Mouse (Mus musculus) induced T-regulatory cell, adult 2 months (primary cell): ENCODE data around the gene 2810006K23Rik.
"Not testable (repeated sequence)": the region's sequence is repeated elsewhere in the genome, so short reads cannot be mapped to it uniquely, and the experiment has no call there.

Source experiments
- DNase-seq: peaks from one replicate; pipeline ENCODE4 v3.0.0-alpha.2; 2012; ENCODE audit warnings: low read depth

Gene 2810006K23Rik

DNA sequence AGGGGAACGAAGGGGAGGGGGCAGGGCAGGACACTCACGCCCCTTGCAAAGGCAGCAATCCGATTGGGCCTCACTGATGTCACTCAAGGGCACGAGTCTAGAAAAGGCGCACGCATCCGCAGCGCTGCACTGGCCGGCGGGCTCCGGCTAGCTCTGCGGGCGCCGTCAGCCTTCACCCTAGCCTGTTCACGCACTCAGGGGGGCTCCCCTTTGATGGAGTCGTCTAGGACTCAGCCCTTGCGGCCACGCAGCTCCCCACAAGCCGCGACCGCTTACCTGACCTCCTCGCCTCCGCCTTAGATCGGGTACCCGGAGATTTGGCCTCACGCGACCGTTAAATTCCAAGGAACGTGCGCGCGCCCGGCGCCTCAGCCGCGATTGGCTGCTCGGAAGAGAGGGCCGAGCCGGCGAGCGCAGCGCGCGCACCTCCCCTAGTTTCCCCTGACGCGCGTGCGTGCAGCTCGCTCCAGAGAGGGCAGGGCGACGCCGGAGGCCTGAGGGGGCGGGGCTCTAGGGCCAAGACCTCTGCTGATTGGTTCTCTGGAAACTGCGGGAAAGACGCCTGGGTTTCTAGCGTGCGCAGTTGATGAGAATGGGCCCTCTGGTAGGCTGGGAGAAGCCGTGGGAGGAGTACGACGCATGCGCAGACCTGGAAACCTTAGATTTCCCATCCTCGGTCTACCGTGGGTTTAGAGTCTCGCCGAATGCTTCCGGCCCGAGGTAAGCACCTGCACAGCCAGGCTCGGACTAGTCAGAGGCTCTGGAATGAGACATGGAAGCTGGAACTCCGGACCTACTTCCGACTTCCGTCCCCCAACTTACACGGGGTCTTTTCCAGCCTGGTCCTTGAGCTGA is at the start of gene 2810006K23Rik, which contains the start of gene Mphosph9:
TSS of gene 2810006K23Rik (plus strand) at position 580 of the 855 bp plus-strand sequence.
TSS of gene Mphosph9 (minus strand) at position 463 of the 855 bp plus-strand sequence.
- DNase-seq, result peak; percentile 100

DNA sequence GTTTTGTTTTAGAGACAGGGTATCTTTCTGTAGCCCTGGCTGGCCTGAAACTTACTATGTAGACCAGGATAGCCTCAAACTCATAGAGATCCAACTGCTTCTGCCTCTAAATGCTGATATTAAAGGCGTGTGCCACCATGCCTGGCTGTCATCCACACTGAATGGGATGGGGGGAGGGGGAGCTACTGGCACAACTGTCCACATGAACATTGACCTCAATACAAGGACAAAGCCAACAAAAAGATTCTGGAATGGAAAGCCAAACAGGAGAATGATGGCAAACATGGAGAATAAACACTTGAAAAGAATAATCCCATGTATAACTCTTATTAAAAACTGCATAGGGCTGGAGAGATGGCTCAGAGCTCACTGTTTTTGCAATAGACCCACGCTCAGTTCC is 45.0 kb upstream of the 2810006K23Rik start:
- DNase-seq, result no peak

DNA sequence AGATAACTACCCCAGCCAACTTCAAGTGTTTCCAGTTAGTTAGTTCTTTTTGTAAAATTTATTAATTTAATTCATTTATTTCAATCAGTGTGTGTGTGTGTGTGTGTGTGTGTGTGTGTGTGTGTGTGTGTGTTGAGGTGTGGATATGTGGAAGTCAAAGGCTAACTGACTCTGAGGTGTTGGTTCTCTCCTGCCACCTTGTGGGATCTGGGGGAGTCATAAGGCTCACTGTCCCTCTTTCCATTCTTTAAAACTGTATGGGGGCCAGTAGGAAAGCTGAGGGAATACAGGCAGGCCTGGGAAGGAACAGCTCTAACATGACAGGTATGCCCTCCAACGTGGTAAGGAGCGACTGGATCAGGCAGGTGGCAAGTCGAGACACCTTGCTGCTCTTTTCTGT is 43.6 kb upstream of the 2810006K23Rik start:
- no peak for DNase-seq

DNA sequence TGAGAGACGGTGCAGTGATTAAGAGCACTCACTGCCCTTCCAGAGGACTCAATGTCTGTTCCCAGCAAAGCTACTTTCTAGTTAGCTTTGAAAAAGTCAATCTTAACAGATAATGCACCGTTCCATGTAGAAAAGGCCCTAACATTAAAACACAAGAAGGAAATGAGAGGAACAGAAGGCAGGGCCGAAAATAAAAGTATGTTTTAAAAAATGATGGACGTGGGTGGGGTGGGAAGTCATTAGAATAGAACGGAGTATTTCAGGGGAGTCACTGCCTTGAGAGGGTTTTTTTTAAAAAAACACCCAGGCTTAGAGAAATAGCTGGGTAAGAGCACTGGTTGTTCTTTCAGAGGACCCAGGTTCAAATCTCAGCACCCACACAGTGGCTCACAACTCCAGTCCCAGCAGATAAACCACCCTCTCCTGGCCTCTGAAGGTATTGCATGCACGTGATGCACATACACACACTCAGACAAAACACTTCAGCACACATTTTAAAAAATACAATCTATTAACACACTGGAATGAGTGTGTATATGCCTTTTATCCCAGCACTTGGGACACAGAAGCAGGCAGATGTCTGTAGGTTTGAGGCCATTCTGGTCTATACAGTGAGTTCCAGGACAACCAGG is 40.2 kb upstream of the 2810006K23Rik start:
- no peak for DNase-seq

DNA sequence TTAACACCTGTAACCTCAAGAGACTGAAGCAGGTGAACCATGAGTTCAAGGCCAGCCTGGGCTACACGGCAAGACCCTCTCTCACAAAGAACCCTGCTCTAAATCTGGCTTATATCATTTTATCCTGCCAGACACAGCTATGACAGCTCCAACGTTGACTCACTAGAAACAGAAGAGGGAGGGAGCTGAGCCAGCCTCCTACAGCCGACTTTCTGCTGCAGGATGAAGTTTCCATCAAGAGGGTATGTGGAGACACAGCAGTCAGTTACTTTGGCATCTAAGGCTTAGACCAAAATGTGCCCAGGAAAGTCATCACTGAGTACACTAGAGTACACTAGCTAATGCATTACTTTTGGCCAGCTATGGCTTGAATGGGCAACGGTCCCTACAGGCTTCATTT is 37.7 kb upstream of the 2810006K23Rik start:
- no peak for DNase-seq

DNA sequence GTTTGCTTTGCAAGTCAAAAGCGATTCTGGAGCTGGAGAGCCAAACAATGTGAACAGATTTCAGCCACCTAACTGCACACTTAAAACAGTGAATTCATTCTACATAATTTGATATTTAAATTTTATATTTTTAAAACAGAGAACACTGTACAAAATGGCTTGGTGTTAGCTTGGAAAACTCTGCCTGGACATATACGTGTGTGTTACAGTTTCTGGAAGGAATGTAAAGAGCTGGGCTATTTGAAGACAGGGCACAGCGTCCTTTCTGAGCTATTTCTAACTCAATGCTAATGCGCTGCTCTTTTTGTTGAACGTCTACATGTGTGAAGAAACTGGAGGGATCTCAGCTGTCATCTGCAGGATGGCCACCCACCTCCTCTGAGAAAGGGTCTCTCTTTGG is 33.9 kb upstream of the 2810006K23Rik start:
- no peak for DNase-seq

DNA sequence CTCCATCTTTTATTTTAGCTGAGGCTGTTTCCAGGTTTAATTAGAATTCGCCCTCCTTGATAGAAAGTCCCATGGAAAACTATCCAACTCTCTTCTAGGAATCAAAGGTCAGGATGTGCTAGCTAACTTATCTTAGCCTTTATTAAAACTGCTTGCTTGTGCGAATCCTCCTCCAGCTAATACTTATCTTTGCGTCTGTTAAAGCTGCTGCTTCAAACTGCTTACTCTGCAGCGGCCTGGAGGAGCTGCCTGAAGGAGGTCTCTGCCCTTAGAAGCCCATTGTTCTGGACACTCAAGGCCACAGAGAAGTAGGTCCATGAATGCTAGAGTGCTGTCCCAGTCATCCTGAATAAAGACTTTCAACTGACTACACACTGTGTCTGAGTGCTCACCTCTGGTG is 31.4 kb upstream of the 2810006K23Rik start:
- DNase-seq, result no peak

DNA sequence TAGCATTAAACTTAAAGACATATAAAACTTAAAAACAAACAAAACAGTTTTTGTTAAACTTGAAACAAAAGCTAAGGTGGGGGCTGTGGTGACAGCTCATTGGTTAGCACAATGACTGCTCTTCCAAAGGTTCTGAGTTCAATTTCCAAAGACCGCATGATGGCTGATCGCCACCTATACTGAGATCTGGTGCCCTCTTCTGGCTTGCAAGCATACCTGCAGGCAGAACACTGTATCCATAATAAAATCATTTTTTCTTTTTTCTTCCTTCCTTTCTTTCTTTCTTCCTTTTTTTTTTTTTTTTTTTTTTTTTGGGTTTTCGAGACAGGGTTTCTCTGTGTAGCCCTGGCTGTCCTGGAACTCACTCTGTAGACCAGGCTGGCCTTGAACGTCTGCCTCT is 28.6 kb upstream of the 2810006K23Rik start:
- DNase-seq, result peak; percentile 68

DNA sequence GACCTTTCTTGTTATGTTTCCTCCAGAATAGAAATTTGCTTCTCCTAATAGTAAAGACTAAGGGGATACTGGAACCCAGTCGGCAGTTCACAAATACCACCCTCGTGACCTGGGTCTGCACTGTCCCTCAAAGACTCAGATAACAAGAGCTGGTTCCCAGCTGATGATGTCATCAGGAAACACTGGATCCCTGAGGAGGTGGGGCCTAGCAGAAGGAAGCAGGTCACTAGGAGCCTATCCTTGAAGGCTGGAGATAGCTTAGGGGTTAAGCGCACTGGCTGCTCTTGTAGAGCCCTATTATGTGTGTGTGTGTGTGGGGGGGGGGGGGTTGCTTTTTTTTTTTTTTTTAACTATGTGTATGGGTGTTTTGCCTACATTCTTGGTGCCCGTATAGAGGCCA is 27.8 kb upstream of the 2810006K23Rik start:
- DNase-seq, result no peak

DNA sequence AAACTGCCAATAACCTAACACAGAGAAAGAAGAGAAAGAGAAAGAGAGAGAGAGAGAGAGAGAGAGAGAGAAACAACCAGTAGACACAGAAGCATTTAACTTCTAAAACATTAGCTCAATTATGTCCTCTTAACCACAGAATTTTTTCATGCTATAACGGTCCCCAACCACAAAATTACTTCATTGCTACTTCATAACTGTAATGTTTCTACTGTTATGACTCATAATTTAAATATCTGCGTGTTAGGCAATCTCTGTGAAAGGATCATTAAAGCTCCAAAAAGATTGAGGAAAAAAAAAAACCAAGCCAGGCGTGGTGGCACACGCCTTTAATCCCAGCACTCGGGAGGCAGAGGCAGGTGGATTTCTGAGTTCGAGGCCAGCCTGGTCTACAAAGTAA is 25.0 kb upstream of the 2810006K23Rik start:
- peak; percentile 74 for DNase-seq

DNA sequence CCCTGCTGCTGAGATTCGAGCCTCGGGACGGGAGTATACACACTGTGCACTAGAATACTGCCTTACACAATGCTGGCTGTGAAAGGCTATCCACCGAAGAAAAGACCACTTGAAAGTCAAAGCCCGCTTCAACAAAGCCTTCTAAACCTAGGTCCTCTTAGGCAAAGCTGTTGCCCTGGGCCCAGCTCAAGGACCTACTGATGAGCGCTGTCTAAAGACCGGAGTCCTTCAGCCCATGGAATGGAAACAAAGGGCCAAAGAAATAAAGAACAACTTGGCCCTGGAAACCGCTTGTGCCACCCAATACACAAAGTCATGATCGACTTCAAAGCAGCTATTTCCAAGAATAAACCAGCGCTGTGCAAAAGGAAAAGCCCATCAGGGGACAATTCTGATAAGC is 18.7 kb upstream of the 2810006K23Rik start:
- DNase-seq, result no peak

DNA sequence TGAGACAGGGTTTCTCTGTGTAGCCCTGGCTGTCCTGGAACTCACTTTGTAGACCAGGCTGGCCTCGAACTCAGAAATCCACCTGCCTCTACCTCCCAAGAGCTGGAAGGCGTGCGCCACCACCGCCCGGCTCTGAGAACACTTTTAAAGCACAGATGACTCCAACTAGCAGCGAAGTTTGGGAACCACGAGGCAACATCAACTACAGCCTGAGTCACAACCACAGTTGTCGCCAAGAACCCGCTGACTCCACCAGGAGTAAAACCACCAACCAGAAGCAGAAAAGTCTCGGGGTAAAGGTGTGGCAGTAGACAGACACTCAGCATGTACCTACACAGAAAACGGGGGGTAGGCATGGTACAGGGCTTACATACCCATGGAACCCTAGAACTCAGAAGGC is 17.8 kb upstream of the 2810006K23Rik start:
- no peak for DNase-seq

DNA sequence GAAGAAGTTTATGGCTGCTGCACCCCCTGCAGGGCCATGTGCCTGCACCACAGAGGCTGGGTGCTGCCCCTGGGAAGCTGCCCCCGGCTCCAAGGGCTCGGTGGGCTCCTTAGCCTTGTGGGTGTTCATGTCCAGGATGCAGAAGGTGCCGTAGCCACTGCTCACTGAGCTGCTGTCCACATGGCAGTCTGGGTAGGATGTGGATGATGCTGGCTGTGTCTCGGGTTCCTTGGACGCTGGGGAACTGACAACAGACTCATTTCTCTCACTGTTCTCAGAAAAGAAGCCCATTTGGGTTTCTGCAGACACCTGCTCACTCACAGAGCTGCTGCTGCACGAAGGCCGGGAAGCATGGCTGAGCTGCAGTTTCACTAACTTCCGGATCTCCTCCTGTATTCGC is 12.4 kb upstream of the 2810006K23Rik start:
- no peak for DNase-seq

DNA sequence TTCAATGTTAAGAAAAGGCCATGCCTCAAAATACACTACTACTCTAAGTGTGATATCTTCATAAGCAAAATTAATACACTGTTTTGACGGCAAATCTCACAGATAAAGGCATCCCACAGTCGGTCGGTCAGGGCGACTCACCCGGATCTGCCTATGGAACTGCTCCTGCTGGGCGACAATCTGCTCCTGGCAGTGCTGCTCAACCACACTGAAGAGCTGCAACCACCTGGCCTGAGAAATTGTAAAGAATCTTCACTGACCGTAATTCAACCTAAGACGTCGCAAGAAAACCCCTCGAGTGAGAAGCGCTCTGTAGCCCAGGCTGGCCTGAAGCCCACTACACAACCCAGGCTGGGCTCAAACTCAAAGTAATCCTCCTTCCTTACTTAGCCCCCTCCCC is 11.9 kb upstream of the 2810006K23Rik start:
- DNase-seq, result no peak

DNA sequence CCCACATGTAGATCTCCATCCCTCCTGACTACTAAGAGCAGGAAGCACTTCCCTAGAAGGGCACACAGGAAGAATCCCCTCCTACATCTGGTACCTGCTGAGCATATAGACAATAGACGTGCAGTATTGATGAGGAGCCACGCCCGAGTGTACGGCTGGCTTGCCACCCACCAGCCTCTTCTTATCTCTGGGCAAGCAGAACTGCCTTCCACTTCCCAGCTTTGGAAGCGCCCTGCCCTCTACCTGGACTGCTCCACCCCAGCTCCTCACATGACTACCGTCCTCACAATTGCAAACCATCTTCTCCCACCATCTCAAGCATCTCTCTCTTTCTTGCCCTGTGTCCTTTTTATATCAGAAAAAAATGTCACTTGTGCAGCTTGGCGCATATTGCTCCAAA is 10.2 kb upstream of the 2810006K23Rik start:
- no peak for DNase-seq

DNA sequence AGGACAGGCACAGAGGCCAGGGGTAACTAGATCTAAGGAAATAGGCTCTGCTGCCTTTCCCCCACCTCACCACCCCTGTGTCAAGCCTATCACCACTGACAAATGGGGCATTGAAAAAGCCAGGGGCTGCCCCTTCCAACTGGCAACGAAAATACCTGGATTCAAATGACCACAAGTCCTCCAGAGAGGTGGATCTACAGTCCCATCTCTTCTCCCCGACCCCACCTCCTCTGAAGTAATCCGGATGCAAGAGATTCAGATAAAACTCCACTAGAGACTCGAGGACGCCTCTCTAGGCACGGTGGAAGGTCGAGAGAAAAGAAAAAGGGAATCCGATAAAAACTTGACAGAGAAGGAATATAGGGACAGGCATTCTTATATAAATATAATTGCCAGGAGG is 1.1 kb upstream of the 2810006K23Rik start:
- DNase-seq, result no peak

DNA sequence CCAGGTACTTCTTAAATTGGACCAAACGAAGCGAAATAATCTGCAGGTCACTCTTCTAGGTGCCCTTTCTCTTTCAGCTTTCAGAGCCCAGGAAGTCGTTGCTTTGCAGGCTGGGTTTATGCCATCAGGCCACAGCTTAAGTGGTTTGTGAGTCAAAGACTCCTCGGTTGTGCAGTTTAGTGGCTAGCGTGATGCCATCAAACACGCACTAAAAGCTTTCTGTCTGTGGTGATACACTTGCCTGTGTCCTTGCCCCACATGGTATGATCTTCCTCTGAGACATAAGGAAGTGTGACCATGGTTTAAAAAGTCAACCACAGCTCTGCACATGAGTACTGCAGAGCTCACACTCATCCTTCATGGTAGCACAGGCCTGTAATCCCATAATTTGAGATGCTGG is 2.2 kb downstream of the 2810006K23Rik start:
- peak; percentile 29 for DNase-seq

DNA sequence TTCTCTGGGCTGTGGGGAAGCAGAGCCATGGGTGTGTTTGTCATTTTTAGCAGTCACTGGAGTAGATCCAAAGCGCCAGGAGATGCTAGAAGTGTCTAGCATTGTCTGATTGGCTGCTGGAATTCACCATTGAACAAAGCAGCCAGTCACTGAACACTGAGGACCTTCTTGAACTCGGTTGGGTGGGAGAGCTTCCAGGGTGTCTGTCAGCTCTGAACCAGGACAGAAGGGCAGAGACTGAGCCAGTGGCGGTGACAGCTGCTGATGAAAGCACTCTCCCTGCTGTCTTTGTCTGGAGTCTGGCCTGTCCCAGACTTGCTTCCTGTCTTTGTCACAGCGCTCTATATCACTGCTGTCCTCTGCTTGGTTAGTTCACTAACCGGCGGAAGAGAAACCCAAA is 6.5 kb downstream of the 2810006K23Rik start:
- DNase-seq, result no peak

DNA sequence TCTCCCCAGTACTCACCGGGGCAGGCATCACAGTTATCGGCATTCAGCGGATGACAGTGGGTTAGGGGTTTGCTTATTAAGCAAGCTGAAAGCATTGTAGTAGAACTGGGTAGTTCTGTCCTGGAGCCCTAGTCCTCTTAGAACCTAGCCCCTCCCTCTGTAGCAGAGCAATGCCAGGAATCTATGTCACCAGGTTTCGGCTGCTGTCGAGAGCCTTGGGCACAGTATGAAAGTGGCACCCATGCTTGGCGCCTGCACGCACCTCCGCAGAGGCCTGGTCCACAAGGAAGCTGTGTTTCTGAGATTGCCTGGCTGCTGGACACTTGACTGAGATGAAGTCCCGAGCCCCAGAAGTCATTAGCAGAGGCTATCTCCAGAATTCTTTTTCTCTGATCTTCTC is 9.2 kb downstream of the 2810006K23Rik start:
- no peak for DNase-seq

DNA sequence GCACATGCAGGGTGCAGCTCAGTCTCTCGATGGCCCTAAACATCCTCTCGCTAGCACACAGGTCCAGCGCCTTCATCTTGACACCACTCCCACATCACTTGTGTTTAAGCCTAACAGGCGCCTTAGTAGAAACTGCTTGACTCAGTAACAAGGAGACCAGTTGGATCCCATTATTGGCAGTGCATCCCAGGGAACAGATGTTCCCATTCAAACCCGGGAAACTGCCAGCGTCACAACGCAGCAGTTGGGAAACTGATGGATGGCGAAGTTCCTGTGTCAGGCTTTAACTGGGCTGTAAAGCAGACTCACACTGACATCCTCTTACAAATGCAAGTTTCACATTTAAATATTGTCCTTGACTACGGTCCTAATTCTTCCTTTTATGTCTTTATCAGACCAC is 10.0 kb downstream of the 2810006K23Rik start:
- no peak for DNase-seq

DNA sequence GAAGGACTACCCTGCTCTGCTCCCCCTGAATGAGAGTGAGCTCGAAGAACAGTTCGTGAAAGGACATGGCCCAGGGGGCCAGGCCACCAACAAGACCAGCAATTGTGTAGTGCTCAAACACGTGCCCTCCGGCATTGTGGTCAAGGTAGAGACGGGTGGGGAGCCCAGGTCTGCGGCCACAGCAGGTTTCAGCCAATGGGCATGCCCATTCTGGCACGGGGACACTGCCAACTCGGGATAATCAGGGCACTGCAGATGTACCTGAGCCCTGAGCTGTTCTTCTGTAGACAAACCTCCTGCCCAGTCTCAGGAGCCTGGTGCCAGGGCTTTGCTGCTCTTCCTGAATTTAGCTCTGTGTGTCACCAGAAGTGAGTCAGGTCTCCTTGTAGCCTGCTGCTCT is 10.9 kb downstream of the 2810006K23Rik start:
- no peak for DNase-seq

DNA sequence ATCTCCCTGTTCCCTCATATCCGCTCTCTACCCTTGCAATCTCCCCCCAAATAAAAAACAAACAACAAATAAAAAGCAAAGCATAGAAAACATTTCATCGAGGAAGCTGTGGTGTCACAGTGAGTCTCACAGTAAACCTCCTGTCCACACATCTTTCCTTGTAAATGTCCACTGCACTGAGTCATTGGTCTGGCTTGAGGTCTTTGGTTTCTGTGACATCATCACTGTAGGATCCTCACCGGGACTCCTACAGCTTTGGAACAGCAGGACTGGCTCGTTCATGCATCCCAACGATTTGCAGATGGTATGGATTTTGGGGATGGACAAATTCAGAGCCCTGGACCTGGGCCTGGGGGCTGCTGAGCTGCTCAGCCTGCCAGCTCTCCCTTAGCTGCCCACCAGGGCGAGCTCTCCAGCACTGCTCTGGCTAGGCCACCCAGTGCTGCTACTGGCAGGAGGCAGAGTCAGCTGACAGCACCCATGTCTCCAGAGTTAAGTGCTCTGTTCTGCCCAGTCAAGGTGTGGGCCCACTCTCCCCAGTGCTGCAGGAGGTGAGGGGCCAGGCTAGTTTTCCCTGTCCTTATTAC is 14.0 kb downstream of the 2810006K23Rik start:
- not testable (repeated sequence) for DNase-seq

DNA sequence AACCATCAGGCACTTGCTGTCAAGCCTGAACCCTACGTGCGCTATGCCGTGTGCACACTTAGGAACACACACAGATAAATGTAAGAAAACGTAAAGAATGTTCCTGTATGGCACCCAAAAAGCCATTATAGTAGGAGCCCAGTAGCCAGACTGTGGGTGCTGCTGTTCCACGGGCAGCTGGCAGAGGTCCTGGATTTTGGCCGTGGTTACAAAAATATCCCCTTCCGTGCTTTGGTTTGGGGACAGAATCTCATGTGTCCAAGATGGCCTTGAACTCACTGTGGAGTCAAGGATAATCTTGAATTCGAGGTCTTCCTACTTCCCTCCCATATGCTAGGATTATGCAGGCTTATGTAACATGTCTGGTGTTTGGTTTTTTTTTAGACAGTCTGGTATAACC is 15.0 kb downstream of the 2810006K23Rik start:
- no peak for DNase-seq
